Mouse (Mus musculus) CH12.LX (cell line): ENCODE results near the gene Dcxr. TPM values are rescaled to one million over a fixed set of nuclear protein-coding genes. Genes with fewer than 3 reads are reported as not detected.

Experiments
- DNase-seq: peaks from one replicate; pipeline ENCODE4 v3.0.0-alpha.2; 2013; ENCODE audit errors: extremely low read depth
- H3K27ac ChIP-seq: 2 replicates; pipeline ENCODE4 v1.5.1; 2012; ENCODE audit warnings: low read depth, mild to moderate bottlenecking, control low read depth, moderate library complexity; ENCODE audit not compliant: insufficient read depth
- H3K27me3 ChIP-seq: replicated peaks from 2 replicates; pipeline ENCODE3; 2012; ENCODE audit warnings: inconsistent platforms
- H3K36me3 ChIP-seq, 2 experiments: replicated peaks in 1 of 2; 2 replicates each; pipeline versions ENCODE3 to v1.6.1; 2012; ENCODE audit warnings: inconsistent platforms in 1 of 2, low read length in 1 of 2, mild to moderate bottlenecking in 1 of 2, mixed read lengths in 1 of 2, moderate library complexity in 1 of 2; ENCODE audit not compliant: control insufficient read depth in 1 of 2, insufficient read depth in 1 of 2
- H3K4me1 ChIP-seq, 2 experiments: 2 replicates each; pipeline ENCODE4 v1.6.1; 2012; ENCODE audit warnings: inconsistent platforms in 1 of 2, moderate library complexity in 1 of 2; ENCODE audit not compliant: insufficient read depth in 2 of 2, control insufficient read depth in 1 of 2
- H3K4me2 ChIP-seq: 2 replicates; pipeline ENCODE4 v1.6.1; 2012; ENCODE audit warnings: low read depth, mild to moderate bottlenecking, control low read depth; ENCODE audit not compliant: poor library complexity, insufficient read depth, severe bottlenecking
- H3K4me3 ChIP-seq, 3 experiments: fragments of 150-350 bp in 1 of 3; sonication (generic) in 1 of 3; replicated peaks in 1 of 3; 2 replicates each; pipeline versions ENCODE3 to v1.5.1; 2011 to 2012; ENCODE audit warnings: low read depth in 2 of 3, low read length in 2 of 3, mild to moderate bottlenecking in 2 of 3, moderate library complexity in 2 of 3, control low read depth in 1 of 3, improper control_type of control experiment in 1 of 3, inconsistent platforms in 1 of 3, mixed read lengths in 1 of 3; ENCODE audit not compliant: poor library complexity in 1 of 3
- H3K79me2 ChIP-seq: replicated peaks from 2 replicates; pipeline ENCODE4 v1.6.1; 2012; ENCODE audit warnings: mild to moderate bottlenecking, moderate library complexity; ENCODE audit not compliant: control insufficient read depth, poor library complexity, insufficient read depth, severe bottlenecking; ENCODE audit errors: extremely low read depth
- H3K9ac ChIP-seq: 2 replicates; pipeline ENCODE4 v1.6.1; 2012; ENCODE audit warnings: low read depth, mild to moderate bottlenecking, control low read depth, moderate library complexity; ENCODE audit not compliant: insufficient read depth
- H3K9me3 ChIP-seq: replicated peaks from 2 replicates; pipeline ENCODE3; 2012; ENCODE audit warnings: low read length, inconsistent platforms, mixed read lengths
- BHLHE40 ChIP-seq: IDR thresholded peaks from 2 replicates; pipeline ENCODE4 v1.6.1; 2011; ENCODE audit warnings: mild to moderate bottlenecking, low read depth, low read length, improper control_type of control experiment
- CHD2 ChIP-seq: IDR thresholded peaks from 2 replicates; pipeline ENCODE4 v1.6.1; 2011; ENCODE audit warnings: low read length, improper control_type of control experiment
- CTCF ChIP-seq, 2 experiments: IDR thresholded peaks in 1 of 2; conservative IDR thresholded peaks in 1 of 2; 2 replicates each; pipeline ENCODE4 v1.5.1; 2011 to 2012; ENCODE audit warnings: low read depth in 2 of 2, low read length in 2 of 2, improper control_type of control experiment in 1 of 2, inconsistent platforms in 1 of 2, mild to moderate bottlenecking in 1 of 2, moderate library complexity in 1 of 2
- E2F4 ChIP-seq: IDR thresholded peaks from 2 replicates; pipeline ENCODE4 v1.6.1; 2011; ENCODE audit warnings: low read depth, low read length, improper control_type of control experiment; ENCODE audit not compliant: insufficient replicate concordance
- ELF1 ChIP-seq: IDR thresholded peaks from 2 replicates; pipeline ENCODE4 v1.6.1; 2014; ENCODE audit warnings: low read depth, mild to moderate bottlenecking, inconsistent platforms, low read length, improper control_type of control experiment
- EP300 ChIP-seq: IDR thresholded peaks from 2 replicates; pipeline ENCODE4 v1.6.1; 2011; ENCODE audit warnings: low read length, improper control_type of control experiment
- GABPA ChIP-seq: IDR thresholded peaks from 2 replicates; pipeline ENCODE4 v1.6.1; 2012; ENCODE audit warnings: low read depth, low read length, improper control_type of control experiment, inconsistent platforms; ENCODE audit not compliant: insufficient replicate concordance
- HCFC1 ChIP-seq: IDR thresholded peaks from 2 replicates; pipeline ENCODE4 v1.6.1; 2012; ENCODE audit warnings: low read depth, mild to moderate bottlenecking, inconsistent platforms, low read length, improper control_type of control experiment
- KAT2A ChIP-seq: IDR thresholded peaks from 2 replicates; pipeline ENCODE4 v1.6.1; 2012; ENCODE audit warnings: low read length, improper control_type of control experiment, inconsistent platforms; ENCODE audit not compliant: insufficient replicate concordance
- MAFK ChIP-seq: IDR thresholded peaks from 2 replicates; pipeline ENCODE4 v1.6.1; 2011; ENCODE audit warnings: low read length, improper control_type of control experiment; ENCODE audit not compliant: insufficient replicate concordance
- MAX ChIP-seq: IDR thresholded peaks from 2 replicates; pipeline ENCODE4 v1.6.1; 2011; ENCODE audit warnings: low read length, improper control_type of control experiment
- MEF2A ChIP-seq: IDR thresholded peaks from 2 replicates; pipeline ENCODE4 v1.6.1; 2014; ENCODE audit warnings: low read depth, mild to moderate bottlenecking, inconsistent platforms, low read length, improper control_type of control experiment, borderline replicate concordance
- MXI1 ChIP-seq: IDR thresholded peaks from 2 replicates; pipeline ENCODE4 v1.6.1; 2011; ENCODE audit warnings: mild to moderate bottlenecking, low read depth, low read length, improper control_type of control experiment
- MYC ChIP-seq: IDR thresholded peaks from 2 replicates; pipeline ENCODE4 v1.6.1; 2011; ENCODE audit warnings: low read depth, mild to moderate bottlenecking, improper control_type of control experiment, low read length
- NELFE ChIP-seq: IDR thresholded peaks from 2 replicates; pipeline ENCODE4 v1.6.1; 2011; ENCODE audit warnings: low read depth, low read length, improper control_type of control experiment
- PAX5 ChIP-seq: IDR thresholded peaks from 2 replicates; pipeline ENCODE4 v1.6.1; 2012; ENCODE audit warnings: low read length, inconsistent platforms, mixed read lengths
- POLR2AphosphoS2 ChIP-seq: IDR thresholded peaks from 2 replicates; pipeline ENCODE4 v1.6.1; 2011; ENCODE audit warnings: low read depth, low read length, improper control_type of control experiment
- RAD21 ChIP-seq: IDR thresholded peaks from 2 replicates; pipeline ENCODE4 v1.6.1; 2011; ENCODE audit warnings: low read depth, mild to moderate bottlenecking, low read length, improper control_type of control experiment, moderate library complexity
- TBP ChIP-seq: conservative IDR thresholded peaks from 2 replicates; pipeline ENCODE4 v1.6.1; 2011; ENCODE audit warnings: low read depth, low read length, improper control_type of control experiment
- UBTF ChIP-seq: IDR thresholded peaks from 2 replicates; pipeline ENCODE4 v1.6.1; 2012; ENCODE audit warnings: low read depth, mild to moderate bottlenecking, inconsistent platforms, low read length, improper control_type of control experiment, moderate library complexity
- USF2 ChIP-seq: conservative IDR thresholded peaks from 2 replicates; pipeline ENCODE4 v1.6.1; 2011; ENCODE audit warnings: low read depth, low read length, improper control_type of control experiment
- ZC3H11A ChIP-seq: IDR thresholded peaks from 2 replicates; pipeline ENCODE4 v1.6.1; 2012; ENCODE audit warnings: low read depth, mild to moderate bottlenecking, inconsistent platforms, low read length, improper control_type of control experiment
- ZMIZ1 ChIP-seq: IDR thresholded peaks from 2 replicates; pipeline ENCODE4 v1.6.1; 2012; ENCODE audit warnings: low read depth, mild to moderate bottlenecking, inconsistent platforms, low read length, improper control_type of control experiment
- ZNF384 ChIP-seq: IDR thresholded peaks from 2 replicates; pipeline ENCODE4 v1.6.1; 2012; ENCODE audit warnings: low read depth, low read length, improper control_type of control experiment, inconsistent platforms
- dilution Hi-C: fragments of 300-500 bp; cut with MboI; formaldehyde crosslinking; loops from 2 replicates; pipeline ENCODE4 v1.14.3; 2020; ENCODE audit warnings: low sequenced_read_pairs; ENCODE audit not compliant: extremely low pct_unique_long_range_greater_than_20kb, extremely low pct_ligation_motif_present
- in situ Hi-C: fragments of 300-500 bp; cut with MboI; formaldehyde crosslinking; loops from 3 replicates; pipeline ENCODE4 v1.14.3; 2019; ENCODE audit warnings: low sequenced_read_pairs, low pct_ligation_motif_present, low pct_unique_long_range_greater_than_20kb, mixed read lengths
- polyA plus RNA-seq: library from polyadenylated mRNA; unstranded; fragments of >175 nt; gene quantifications from 2 replicates; pipeline ENCODE4 v1.2.1, GENCODE M21; 2012; ENCODE audit warnings: low read depth; ENCODE audit not compliant: insufficient read length
- total RNA-seq, 2 experiments: library from RNA; depleted of rRNA; stranded (reverse); fragments of 300-350 nt in 1 of 2; fragments of >200 nt in 1 of 2; gene quantifications; 2 replicates each; pipeline ENCODE4 v1.2.3; 2012 to 2014

Dcxr gene
- total and polyA plus RNA-seq, 3 experiments, result 23.3 to 74.7 (median 24.1) TPM

GRCm38 (mm10) chr11:120707225-120707624, 19.9 kb downstream of the Dcxr start:
- Histone ChIP-seq H3K79me2 (no peaks in the 10 kb centered on the region), H3K9ac (no peak overlapping the region), H3K27ac (no peak overlapping the region), H3K9me3 (no peaks in the 10 kb centered on the region), H3K36me3 (peaks cover 43 to 89% of the 10 kb centered on the region in 2 experiments), H3K4me3 (no peak overlapping the region), H3K27me3 (no peaks in the 10 kb centered on the region), H3K4me1 (peaks cover 14 to 35% of the 10 kb centered on the region in 2 experiments), H3K4me2 (no peak overlapping the region)
- TF ChIP-seq UBTF, result no peak
- no peak for TF ChIP-seq ZMIZ1
- TF ChIP-seq NELFE, result no peak
- TF ChIP-seq USF2, result no peak
- no peak for TF ChIP-seq TBP
- no peak for TF ChIP-seq E2F4
- no peak for TF ChIP-seq MYC
- TF ChIP-seq MAFK, result no peak
- TF ChIP-seq GABPA, result no peak
- TF ChIP-seq ZNF384, result no peak
- TF ChIP-seq KAT2A, result no peak
- TF ChIP-seq EP300, result no peak
- no peak for TF ChIP-seq MXI1
- no peak for TF ChIP-seq RAD21
- no peak for TF ChIP-seq MAX
- no peak for TF ChIP-seq MEF2A
- no peak for TF ChIP-seq POLR2AphosphoS2
- no peak for TF ChIP-seq ZC3H11A
- no peak for TF ChIP-seq ELF1
- dilution Hi-C loops, result no loop called here
- in situ Hi-C loops, result no loop called here
- DNase-seq, result no peak

DNA sequence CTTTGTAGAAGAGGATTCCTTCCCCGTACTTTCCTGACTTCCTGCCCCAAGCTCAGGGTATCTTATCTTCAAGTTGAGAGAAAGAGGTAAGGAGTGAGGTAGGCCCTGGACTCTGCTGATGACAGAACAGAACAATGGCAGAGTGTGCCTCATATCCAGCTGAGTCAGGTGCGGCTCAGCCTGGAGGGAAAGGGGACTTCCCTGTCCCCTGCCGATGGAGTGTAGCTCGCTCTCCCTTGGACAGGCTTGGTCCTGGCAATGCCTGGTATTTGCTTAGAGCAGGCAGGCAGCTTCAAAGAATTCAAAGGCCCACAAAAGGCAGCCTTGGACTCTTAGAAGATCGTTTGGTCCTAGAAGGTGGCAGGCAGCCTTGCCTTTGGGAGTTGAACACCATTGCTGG, 21.0 kb downstream of the Dcxr start:
- Histone ChIP-seq H3K36me3 (peaks cover 46 to 87% of the 10 kb centered on the region in 2 experiments), H3K4me1 (peaks cover 14 to 33% of the 10 kb centered on the region in 2 experiments), H3K4me3 (no peak overlapping the region), H3K79me2 (no peaks in the 10 kb centered on the region), H3K27me3 (no peaks in the 10 kb centered on the region), H3K27ac (no peak overlapping the region), H3K4me2 (no peak overlapping the region), H3K9ac (no peak overlapping the region), H3K9me3 (no peaks in the 10 kb centered on the region)
- in situ Hi-C loops (no loop called here), dilution Hi-C loops (no loop called here)
- TF ChIP-seq CTCF (conservative IDR thresholded peaks at IDR 0.05 in 1 of 2, IDR thresholded peaks at IDR 0.05 in 1 of 2; ENCODE audit: low read depth in 2 of 2, low read length in 2 of 2) (no peak), HCFC1 (no peak), CHD2 (no peak), RAD21 (no peak), BHLHE40 (no peak), MEF2A (no peak), KAT2A (no peak), ZNF384 (no peak), PAX5 (no peak)
- DNase-seq, result no peak
